Mouse (Mus musculus): ENCODE results near the gene Slco1c1.

DNA sequence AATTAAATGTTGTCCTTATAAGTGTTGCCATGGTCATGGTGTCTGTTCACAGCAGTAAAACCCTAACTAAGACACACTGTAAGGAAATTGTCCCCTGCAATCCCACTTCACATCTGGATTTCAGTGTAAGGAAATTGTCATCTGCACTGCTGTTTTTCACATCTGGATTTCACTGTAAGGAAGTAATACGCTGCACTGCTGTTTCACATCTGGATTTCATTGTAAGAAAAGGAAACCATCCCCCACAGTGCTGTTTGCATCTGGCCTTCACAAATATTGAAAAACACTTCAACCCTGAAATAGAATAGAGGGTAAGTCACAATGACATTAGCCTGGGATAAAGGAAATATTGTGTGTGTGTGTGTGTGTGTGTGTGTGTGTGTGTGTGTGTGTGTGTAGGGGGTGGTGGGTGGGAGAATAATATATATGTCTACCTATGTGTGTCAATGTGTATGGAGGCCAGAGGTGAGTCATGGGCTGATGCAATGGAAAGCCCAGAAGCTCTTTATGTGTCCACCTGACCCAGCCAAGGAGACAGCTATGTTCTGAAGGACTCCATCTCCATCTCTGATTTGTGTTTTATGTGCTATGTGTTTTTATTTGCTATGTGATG is 60.7 kb downstream of the Slco1c1 start:
- no peak for TF ChIP-seq CTCF (IDR thresholded peaks at IDR 0.05; ENCODE audit: low read depth)
- no peak for TF ChIP-seq EP300 (IDR thresholded peaks at IDR 0.05; ENCODE audit: low read depth)
